Mouse (Mus musculus): ENCODE data around the gene St8sia1. TPM values are rescaled to one million over a fixed set of nuclear protein-coding genes. Genes with fewer than 3 reads are reported as not detected.

Gene St8sia1
- total and polyA plus RNA-seq, 3 experiments: 0.01 TPM; not detected in 2

GRCm38 (mm10) chr6:142992099-142992498, 27.8 kb upstream of the St8sia1 start:
- H3K27me3 ChIP-seq (ENCODE audit: control insufficient read depth in 1 of 2, insufficient read depth in 2 of 2, low read length in 2 of 2): peaks cover 0 to 2% of the 10 kb centered on the region in 2 experiments
- no peaks in the 10 kb centered on the region for H3K79me2 ChIP-seq (ENCODE audit: control insufficient read depth, insufficient read depth, low read length, poor library complexity)
- H3K9me3 ChIP-seq (replicated peaks; ENCODE audit: insufficient read depth, low read length): no peaks in the 10 kb centered on the region
- no peak overlapping the region for H3K9ac ChIP-seq (ENCODE audit: control insufficient read depth, low read depth, low read length, poor library complexity, severe bottlenecking)
- no peak overlapping the region for H3K27ac ChIP-seq (ENCODE audit: control insufficient read depth, low read depth, low read length)
- TF ChIP-seq SMC3 (IDR thresholded peaks at IDR 0.05; ENCODE audit: low read depth, low read length): no peak
- TF ChIP-seq ZC3H11A (IDR thresholded peaks at IDR 0.05; ENCODE audit: low read depth, low read length): no peak
- no peak for TF ChIP-seq NRF1 (IDR thresholded peaks at IDR 0.05; ENCODE audit: insufficient read depth, low read depth, low read length, poor library complexity, severe bottlenecking)
- TF ChIP-seq MAX (IDR thresholded peaks at IDR 0.05; ENCODE audit: low read length): no peak
- H3K36me3 ChIP-seq (ENCODE audit: control insufficient read depth in 1 of 2, insufficient read depth in 2 of 2, low read length in 2 of 2): peaks cover 0 to 3% of the 10 kb centered on the region in 2 experiments; a peak in 2 of 4 replicates
- no peak for DNase-seq (ENCODE audit: low read depth, low spot score)
- H3K4me1 ChIP-seq (ENCODE audit: control insufficient read depth in 1 of 2, insufficient read depth in 2 of 2, low read length in 2 of 2): peaks cover 0 to 9% of the 10 kb centered on the region in 2 experiments; a peak in 2 of 4 replicates
- H3K4me3 ChIP-seq (ENCODE audit: control insufficient read depth in 1 of 2, insufficient read depth in 1 of 2, low read depth in 2 of 2, low read length in 2 of 2): no peak overlapping the region

- H3K4me1 ChIP-seq (ENCODE audit: control insufficient read depth in 1 of 2, insufficient read depth in 2 of 2, low read length in 2 of 2): peaks cover 0 to 9% of the 10 kb centered on the region in 2 experiments; a peak in 2 of 4 replicates
- no peaks in the 10 kb centered on the region for H3K9me3 ChIP-seq (replicated peaks; ENCODE audit: insufficient read depth, low read length)
- no peaks in the 10 kb centered on the region for H3K79me2 ChIP-seq (ENCODE audit: control insufficient read depth, insufficient read depth, low read length, poor library complexity)
- peaks cover 0 to 3% of the 10 kb centered on the region in 2 experiments; a peak in 2 of 4 replicates for H3K36me3 ChIP-seq (ENCODE audit: control insufficient read depth in 1 of 2, insufficient read depth in 2 of 2, low read length in 2 of 2)
- no peak for TF ChIP-seq SMC3 (IDR thresholded peaks at IDR 0.05; ENCODE audit: low read depth, low read length)
- no peak for TF ChIP-seq SIN3A (IDR thresholded peaks at IDR 0.05; ENCODE audit: low read length)
- TF ChIP-seq JUND (IDR thresholded peaks at IDR 0.05; ENCODE audit: low read depth, low read length): no peak
- no peak for TF ChIP-seq GATA1 (IDR thresholded peaks at IDR 0.05; ENCODE audit: low read depth, low read length)
- TF ChIP-seq CHD1 (IDR thresholded peaks at IDR 0.05; ENCODE audit: low read depth, low read length): no peak
- no peak for TF ChIP-seq E2F4 (IDR thresholded peaks at IDR 0.05; ENCODE audit: borderline replicate concordance, low read depth, low read length)
- TF ChIP-seq TAL1 (IDR thresholded peaks at IDR 0.05; ENCODE audit: low read length): no peak
- TF ChIP-seq NELFE (IDR thresholded peaks at IDR 0.05; ENCODE audit: low read depth, low read length): no peak
- no peak for TF ChIP-seq RCOR1 (IDR thresholded peaks at IDR 0.05; ENCODE audit: low read depth, low read length)
- no peak for TF ChIP-seq POLR2AphosphoS2 (IDR thresholded peaks at IDR 0.05; ENCODE audit: low read length)
- TF ChIP-seq USF2 (IDR thresholded peaks at IDR 0.05; ENCODE audit: borderline replicate concordance in 1 of 2, insufficient read depth in 1 of 2, low read depth in 1 of 2, low read length in 2 of 2): no peak
- no peak for TF ChIP-seq ZMIZ1 (IDR thresholded peaks at IDR 0.05; ENCODE audit: low read depth, low read length)
- no peak for TF ChIP-seq ETS1 (IDR thresholded peaks at IDR 0.05; ENCODE audit: low read depth, low read length)
- H3K4me3 ChIP-seq (ENCODE audit: control insufficient read depth in 1 of 2, insufficient read depth in 1 of 2, low read depth in 2 of 2, low read length in 2 of 2): no peak overlapping the region
- no peak for DNase-seq (ENCODE audit: low read depth, low spot score)
- H3K9ac ChIP-seq (ENCODE audit: control insufficient read depth, low read depth, low read length, poor library complexity, severe bottlenecking): no peak overlapping the region
- no peak overlapping the region for H3K27ac ChIP-seq (ENCODE audit: control insufficient read depth, low read depth, low read length)
- peaks cover 0 to 2% of the 10 kb centered on the region in 2 experiments for H3K27me3 ChIP-seq (ENCODE audit: control insufficient read depth in 1 of 2, insufficient read depth in 2 of 2, low read length in 2 of 2)
These were observed 27.3 kb upstream of the St8sia1 start for GRCm38 (mm10) chr6:142991391-142992059.
